Mouse (Mus musculus) heart, adult 2 months (tissue): Measurements from ENCODE around the gene Hivep2.

Source experiments
- CTCF ChIP-seq: fragments of 200-600 bp; IDR thresholded peaks from 2 replicates; pipeline ENCODE4 v1.8.1; 2022; ENCODE audit warnings: antibody characterized with exemption, mild to moderate bottlenecking, moderate library complexity
- POLR2A ChIP-seq: fragments of 200-500 bp; IDR thresholded peaks from 2 replicates; pipeline ENCODE4 v1.6.1; 2011; ENCODE audit warnings: mild to moderate bottlenecking, low read depth, low read length, control low read depth; ENCODE audit not compliant: insufficient read depth

- TF ChIP-seq POLR2A (no peak), CTCF (no peak)
Measured at GRCm38 (mm10) chr10:14100041-14100440, 134.2 kb downstream of the Hivep2 start.
